Mouse (Mus musculus) heart, adult 8-10 months (tissue): ENCODE results near the gene Mthfsl. TPM values are rescaled to one million over a fixed set of nuclear protein-coding genes. Genes with fewer than 3 reads are reported as not detected.
"Not testable (repeated sequence)": the region's sequence is repeated elsewhere in the genome, so short reads cannot be mapped to it uniquely, and the experiment has no call there.

Experiments
- DNase-seq: peaks from one replicate; pipeline ENCODE4 v3.0.0; 2022; ENCODE audit warnings: low spot score
- total RNA-seq, 4 experiments: library from RNA; stranded (reverse); gene quantifications; 2 replicates each; pipeline ENCODE4 v1.2.4; 2022

Mthfsl gene
- total RNA-seq, 4 experiments from 2014 or later, result 12.0 to 19.5 (median 15.9) TPM

DNA sequence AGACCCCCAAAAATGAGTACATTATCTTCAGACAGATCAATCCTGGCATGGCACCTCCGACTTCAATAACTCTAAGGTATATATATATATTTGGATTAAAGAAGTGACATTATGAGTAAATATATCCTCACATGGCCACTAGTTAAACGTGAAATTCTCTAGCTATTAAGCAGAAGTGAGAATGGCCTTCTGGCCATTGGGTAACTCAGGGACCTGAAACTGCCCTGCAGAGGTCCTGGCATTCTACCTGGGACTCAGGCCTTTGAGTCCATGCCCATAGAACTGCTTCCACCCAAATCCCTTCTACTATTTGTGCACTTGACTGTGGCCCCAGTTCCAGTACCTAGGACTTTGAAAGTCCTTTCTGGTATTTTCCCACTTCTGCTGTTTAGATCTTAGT, 28.8 kb downstream of the Mthfsl start:
- DNase-seq, result not testable (repeated sequence)

DNA sequence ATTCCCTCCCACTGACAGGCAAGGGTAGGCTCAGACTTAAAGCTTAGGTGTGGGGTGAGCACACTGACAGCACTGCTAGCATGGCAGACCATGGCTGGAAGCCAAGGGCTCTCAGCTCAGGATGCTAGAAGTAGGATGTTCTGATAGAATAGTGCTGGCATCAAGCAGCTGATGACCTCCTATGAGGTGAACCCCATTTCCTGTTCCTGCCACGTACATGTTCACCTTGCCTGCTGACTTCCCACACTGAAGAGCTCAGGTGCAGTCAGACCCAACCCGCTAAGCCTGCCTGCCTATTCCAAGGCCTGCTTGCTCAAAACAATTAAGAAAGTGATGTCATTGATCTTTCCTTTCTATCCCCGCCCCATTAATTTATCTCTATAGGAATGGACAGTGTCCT, 30.6 kb downstream of the Mthfsl start:
- not testable (repeated sequence) for DNase-seq

DNA sequence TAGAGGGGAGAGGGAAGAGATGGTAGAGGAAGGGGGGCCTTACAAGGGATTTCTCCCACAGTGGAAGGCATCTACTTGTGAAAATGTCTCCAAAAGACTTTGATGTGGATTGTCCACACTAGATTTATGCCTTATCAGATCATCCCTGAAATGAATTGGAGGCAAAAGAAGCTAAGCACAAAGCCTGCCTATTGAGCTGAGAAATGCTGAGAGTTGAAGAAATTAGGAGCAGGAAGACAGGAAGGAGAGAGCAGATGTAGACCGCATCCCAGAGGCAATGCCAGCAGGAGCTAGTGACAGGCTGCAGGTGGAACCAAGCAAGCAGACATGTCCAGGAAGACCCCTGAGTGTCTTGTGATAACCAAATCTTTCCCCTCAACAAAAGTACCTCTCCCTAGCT, 33.4 kb downstream of the Mthfsl start:
- not testable (repeated sequence) for DNase-seq

DNA sequence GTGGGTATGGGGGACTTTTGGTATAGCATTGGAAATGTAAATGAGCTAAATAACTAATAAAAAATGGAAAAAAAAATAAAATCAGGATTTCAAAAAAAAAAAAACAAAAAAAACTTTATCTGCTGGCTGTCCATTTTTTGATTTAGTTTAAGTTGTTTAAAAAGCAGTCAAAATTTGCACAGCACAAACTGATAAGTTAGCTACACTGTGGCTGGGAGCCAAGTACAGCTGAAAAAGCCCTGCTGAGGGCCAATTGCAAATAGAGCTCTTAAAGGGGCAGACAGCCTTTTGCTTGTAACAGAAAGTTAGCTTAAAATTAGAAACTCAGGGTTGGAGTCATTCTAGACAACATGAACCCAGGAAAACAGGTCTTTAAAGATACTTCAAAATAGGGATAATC, 61.8 kb downstream of the Mthfsl start:
- DNase-seq, result not testable (repeated sequence)

DNA sequence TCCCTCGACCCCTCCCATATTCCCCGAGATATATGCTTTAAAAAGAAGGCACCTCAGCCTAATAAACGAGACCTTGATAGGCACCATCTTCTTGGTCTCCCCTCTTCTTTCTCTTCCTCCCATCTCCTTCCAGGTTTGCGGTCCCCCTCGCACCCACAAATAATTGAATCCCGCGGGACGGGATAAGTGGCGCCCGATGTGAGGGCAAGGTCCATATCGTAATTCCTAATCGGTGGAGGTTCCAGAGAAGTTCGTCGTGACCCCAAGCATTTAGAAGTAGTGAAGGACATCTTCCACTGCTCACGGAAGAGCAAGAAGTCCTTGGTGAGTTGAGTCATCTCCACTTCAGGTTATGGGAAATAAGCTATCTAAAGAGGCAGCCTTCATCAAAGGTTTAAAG, 69.4 kb downstream of the Mthfsl start:
- DNase-seq, result not testable (repeated sequence)

Other genes starting within 250 kb of the Mthfsl start
- gene Syncrip, start 237.7 kb downstream of the Mthfsl start, total RNA-seq, result 10 to 100 TPM; 52.1 to 62.3 (median 56.1) TPM
- 1 to 10 TPM; 5.4 to 8.6 (median 6.0) TPM for gene Zfp949, start 172.3 kb downstream of the Mthfsl start, total RNA-seq
- not detected for gene Trim43a, start 139.4 kb downstream of the Mthfsl start, total RNA-seq
- 1 to 10 TPM in 1 of 4 experiments, not detected in 3; 2.2 TPM for gene Bcl2a1d, start 11.6 kb upstream of the Mthfsl start, total RNA-seq
- not detected for gene Trim43c, start 118.9 kb upstream of the Mthfsl start, total RNA-seq
- 1 to 10 TPM in 1 of 4 experiments, under 1 TPM in 1, not detected in 2; 0.44 to 1.2 TPM for gene Bcl2a1a, start 236.6 kb upstream of the Mthfsl start, total RNA-seq